Mouse (Mus musculus): ENCODE measurements around the gene Lyplal1. TPM values are rescaled to one million over a fixed set of nuclear protein-coding genes. Genes with fewer than 3 reads are reported as not detected.

Gene Lyplal1
- polyA plus RNA-seq, 1 experiment = 19.2 TPM

DNA sequence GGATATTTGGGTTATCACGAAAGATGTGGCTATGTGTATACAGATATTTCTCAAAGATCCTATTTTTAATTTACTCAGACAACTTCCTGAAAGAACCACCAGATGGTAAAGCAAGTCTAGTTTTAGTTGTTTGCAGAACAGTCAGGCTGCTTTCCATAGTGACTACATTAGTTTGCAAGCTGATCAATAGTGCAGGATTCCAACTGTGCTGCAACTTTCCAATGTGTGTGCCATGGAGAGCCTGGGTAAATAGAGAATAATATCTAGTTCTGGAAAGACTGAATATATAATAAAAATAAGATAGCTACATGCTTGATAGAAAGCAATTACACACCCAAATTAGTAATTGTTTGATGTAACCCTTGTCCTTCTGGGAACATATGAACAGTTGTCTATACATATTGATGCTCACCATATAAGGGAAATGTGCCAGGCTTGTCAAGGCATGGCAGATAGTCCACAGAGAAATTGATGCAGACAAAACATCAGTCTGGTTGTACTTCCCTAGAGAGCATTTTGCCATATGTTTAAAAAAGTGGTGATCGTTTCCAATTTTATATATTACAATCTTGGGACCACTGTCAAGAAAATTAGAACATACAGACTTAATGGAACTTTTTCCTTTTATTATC, 50.7 kb downstream of the Lyplal1 start:
- Histone ChIP-seq H3K4me3 (ENCODE audit: insufficient read depth, low read depth, low read length) (no peak overlapping the region), H3K27ac (replicated peaks; ENCODE audit: low read depth, low read length) (no peak overlapping the region), H3K4me1 (ENCODE audit: control insufficient read depth, insufficient read depth, insufficient read length, low read length) (peaks cover 2% of the 10 kb centered on the region; the same call in 1 of the 2 replicates)

DNA sequence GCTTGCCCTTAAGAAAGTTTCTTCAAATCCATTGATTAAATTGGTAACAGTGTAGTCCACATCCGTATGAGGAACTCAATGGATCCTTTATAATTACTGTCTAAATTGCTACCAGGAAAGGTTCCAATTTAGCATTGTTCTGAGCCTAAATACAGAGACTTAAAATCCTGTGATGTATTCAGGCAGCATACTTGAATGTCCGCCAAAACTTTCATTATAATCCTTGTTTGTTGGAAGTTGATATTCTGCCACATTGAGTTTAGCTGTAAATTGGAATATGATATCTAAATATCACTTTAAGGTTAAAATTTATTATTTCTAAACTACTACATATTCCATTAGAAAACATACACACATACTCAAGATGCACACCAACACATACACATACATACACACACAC, 57.1 kb downstream of the Lyplal1 start:
- peaks cover 2% of the 10 kb centered on the region; the same call in 1 of the 2 replicates for H3K4me1 ChIP-seq (ENCODE audit: control insufficient read depth, insufficient read depth, insufficient read length, low read length)
- H3K4me3 ChIP-seq (ENCODE audit: insufficient read depth, low read depth, low read length) = no peak overlapping the region
- H3K27ac ChIP-seq (replicated peaks; ENCODE audit: low read depth, low read length) = no peak overlapping the region

DNA sequence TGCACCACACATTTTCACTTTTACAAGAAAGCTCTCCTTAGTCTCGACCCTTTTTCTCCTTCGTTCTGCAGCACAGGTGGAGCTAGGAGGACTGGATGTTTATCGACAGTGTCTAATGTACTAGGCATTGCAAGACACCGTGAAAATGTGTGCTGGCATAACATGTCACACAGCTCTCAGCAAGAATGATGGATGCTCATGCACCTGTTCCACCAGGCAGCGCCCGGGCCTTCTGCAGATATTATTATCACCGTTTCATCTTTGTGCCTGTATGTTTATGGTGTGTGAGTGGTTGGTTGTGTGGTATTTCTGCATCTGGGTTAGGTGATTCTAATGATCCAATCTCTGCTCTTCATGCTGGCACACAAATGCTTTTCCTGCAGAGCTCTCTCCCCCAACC, 62.9 kb downstream of the Lyplal1 start:
- Histone ChIP-seq H3K4me3 (ENCODE audit: insufficient read depth, low read depth, low read length) (no peak overlapping the region), H3K4me1 (ENCODE audit: control insufficient read depth, insufficient read depth, insufficient read length, low read length) (no peaks in the 10 kb centered on the region), H3K27ac (replicated peaks; ENCODE audit: low read depth, low read length) (no peak overlapping the region)

DNA sequence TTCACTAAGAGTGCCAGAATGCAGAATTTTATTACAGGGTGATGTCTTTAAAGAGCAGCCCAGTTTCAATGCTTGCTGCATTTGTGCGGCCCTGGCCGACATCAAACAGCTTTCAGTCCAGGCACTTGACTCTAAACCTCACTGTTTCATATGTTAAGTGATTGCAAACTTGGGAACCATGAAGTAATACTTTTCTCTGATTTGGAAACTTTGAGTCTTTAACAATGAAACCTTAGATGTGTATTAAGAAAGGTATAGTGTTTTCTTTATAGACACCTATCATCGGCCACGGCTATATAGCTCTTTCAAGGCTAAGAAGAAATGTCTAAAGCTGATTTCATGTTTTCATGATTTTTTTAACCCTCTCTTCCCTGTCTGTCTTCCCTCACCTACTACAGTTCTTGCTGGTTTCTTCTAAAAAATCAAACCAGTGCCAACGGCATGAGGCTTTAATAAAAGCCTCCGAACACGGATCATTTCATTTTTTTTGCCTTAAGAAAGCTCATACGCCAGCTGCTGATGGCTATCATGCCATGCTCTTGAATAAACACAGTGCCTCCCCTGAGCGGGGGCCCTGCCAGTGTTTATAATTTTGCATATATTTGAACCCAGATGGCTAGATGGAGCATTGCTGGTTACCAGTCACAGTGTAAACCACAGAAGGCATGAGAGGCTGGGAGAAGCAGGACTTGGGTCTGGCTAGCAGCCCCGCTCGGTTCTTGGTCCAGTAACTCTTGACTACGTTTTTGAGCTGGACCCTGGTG, 63.6 kb downstream of the Lyplal1 start:
- Histone ChIP-seq H3K4me1 (ENCODE audit: control insufficient read depth, insufficient read depth, insufficient read length, low read length) (no peaks in the 10 kb centered on the region), H3K4me3 (ENCODE audit: insufficient read depth, low read depth, low read length) (no peak overlapping the region), H3K27ac (replicated peaks; ENCODE audit: low read depth, low read length) (no peak overlapping the region)

DNA sequence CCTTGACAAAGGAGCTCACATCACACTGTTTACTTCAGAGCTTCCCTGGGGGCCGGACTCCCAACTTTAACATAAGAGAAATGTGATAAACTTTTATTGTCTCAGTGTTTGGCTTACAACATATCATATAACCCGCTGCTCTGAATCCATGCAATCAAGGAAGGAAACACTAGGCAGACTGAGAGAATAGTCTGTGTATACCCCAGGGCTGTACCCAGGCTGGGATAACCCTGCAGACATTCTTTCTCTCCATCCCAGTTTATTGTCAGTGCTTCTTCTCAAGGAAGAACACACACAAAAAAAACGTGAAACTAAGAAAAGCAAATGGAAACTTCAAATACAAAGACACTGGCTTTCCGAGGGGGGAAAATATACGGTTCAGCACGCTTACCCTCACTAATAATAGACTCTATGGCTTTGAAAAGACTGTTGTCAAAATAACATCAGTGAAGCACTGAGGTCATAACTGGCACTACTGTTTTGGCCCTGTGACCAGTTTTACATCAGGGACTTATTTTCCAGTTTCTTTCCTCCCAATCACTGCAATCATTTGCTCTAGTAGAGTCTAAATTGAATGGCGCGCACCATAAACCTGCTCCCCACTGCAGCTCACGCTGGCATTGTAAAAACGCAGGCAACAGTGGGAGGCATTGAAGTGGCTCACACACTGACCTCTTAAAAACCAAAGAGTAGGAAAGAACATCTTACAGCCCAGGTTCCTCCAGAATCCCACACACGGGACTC, 73.2 kb downstream of the Lyplal1 start:
- Histone ChIP-seq H3K4me3 (ENCODE audit: insufficient read depth, low read depth, low read length) (no peak overlapping the region), H3K4me1 (ENCODE audit: control insufficient read depth, insufficient read depth, insufficient read length, low read length) (no peaks in the 10 kb centered on the region), H3K27ac (replicated peaks; ENCODE audit: low read depth, low read length) (no peak overlapping the region)

DNA sequence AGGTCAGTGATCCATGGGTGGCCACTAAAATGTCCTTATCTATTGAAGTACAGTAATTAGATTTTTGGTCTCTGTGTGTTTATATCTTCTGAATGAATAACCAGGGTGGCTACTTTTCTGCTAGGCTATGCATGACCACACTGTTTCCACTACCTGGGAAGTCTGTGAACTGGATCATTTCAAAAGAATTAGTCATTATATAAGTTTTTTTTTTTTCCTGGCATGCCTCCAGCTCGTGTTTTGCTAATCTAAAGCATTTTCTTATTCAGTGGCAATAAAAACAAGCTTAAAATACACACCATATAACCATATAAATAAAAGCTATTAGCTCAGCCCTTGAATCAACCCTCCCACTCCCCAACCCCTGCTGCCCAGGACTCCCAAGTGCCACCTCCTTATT, 75.3 kb downstream of the Lyplal1 start:
- Histone ChIP-seq H3K4me1 (ENCODE audit: control insufficient read depth, insufficient read depth, insufficient read length, low read length) (no peaks in the 10 kb centered on the region), H3K4me3 (ENCODE audit: insufficient read depth, low read depth, low read length) (no peak overlapping the region), H3K27ac (replicated peaks; ENCODE audit: low read depth, low read length) (no peak overlapping the region)
